Mouse (Mus musculus): ENCODE results near the gene Tm6sf1. TPM values are rescaled to one million over a fixed set of nuclear protein-coding genes. Genes with fewer than 3 reads are reported as not detected.
A peak's percentile ranks its signal among the peaks of the same experiment; 100 is the strongest.

Tm6sf1 gene
- total and polyA plus RNA-seq, 2 experiments from 2014 or later, result 12.7 to 17.3 TPM

DNA sequence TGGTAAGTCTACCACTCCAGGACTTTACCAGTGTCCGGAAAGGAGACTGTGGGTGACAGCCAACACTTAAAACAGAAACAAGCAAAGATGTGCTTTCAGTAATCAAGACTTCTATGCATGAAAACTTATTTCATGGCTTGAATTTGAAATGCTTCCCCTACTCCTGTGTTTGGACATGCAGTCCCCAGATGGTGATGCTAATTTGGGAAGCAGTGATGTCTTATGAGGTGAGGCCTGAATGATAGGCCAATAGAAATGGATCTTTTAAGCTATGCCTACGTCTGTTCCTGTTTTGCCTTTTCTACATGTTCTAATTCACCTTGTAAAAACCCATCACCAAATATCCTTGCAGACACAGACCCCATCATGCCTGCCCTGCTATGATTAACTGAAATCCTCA is 46.1 kb downstream of the Tm6sf1 start:
- WGBS, result 92% methylated on average over 2 of the region's 2 CpGs
- no peak for TF ChIP-seq CTCF (IDR thresholded peaks at IDR 0.05; ENCODE audit: low read depth)
- Histone ChIP-seq H3K4me3 (ENCODE audit: low read length) (no peak overlapping the region), H3K27me3 (ENCODE audit: insufficient read depth, low read length) (no peaks in the 10 kb centered on the region), H3K27ac (no peak overlapping the region), H3K36me3 (ENCODE audit: insufficient read depth, low read length) (no peaks in the 10 kb centered on the region; the same call in 1 of the 2 replicates), H3K9ac (replicated peaks; ENCODE audit: low read length) (no peak overlapping the region), H3K4me1 (ENCODE audit: insufficient read depth, low read length) (no peaks in the 10 kb centered on the region), H3K9me3 (ENCODE audit: low read length) (no peaks in the 10 kb centered on the region), H3K4me2 (ENCODE audit: low read depth, low read length) (no peak overlapping the region)
- no peak for ATAC-seq
- DNase-seq (ENCODE audit: low spot score), result no peak

DNA sequence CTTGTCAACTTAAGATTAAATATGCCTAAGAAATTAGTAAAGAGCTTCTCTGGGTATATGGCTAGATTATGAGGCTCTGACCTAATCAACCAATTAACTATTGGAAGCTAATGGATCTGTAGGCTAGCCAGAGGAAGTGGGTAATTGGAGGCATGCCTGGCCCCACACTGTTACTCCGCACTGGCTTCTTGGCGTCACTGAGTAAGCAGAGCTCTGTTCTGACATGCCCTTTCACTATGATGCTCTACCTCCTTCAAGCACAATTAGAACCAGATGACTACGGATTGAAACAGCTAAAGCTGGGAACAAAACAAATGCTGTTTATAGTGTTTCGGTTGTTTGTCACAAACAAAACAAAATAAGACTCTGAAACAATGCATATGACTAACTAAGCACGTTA is 59.5 kb downstream of the Tm6sf1 start:
- Histone ChIP-seq H3K4me3 (ENCODE audit: low read length) (no peak overlapping the region), H3K9me3 (ENCODE audit: low read length) (no peaks in the 10 kb centered on the region), H3K4me2 (ENCODE audit: low read depth, low read length) (no peak overlapping the region), H3K4me1 (ENCODE audit: insufficient read depth, low read length) (no peaks in the 10 kb centered on the region), H3K27me3 (ENCODE audit: insufficient read depth, low read length) (no peaks in the 10 kb centered on the region), H3K36me3 (ENCODE audit: insufficient read depth, low read length) (no peaks in the 10 kb centered on the region), H3K9ac (replicated peaks; ENCODE audit: low read length) (no peak overlapping the region), H3K27ac (no peak overlapping the region)
- DNase-seq (ENCODE audit: low spot score) (no peak), ATAC-seq (no peak)
- 63% methylated on average over 5 of the region's 5 CpGs for WGBS
- no peak for TF ChIP-seq CTCF (IDR thresholded peaks at IDR 0.05; ENCODE audit: low read depth)

DNA sequence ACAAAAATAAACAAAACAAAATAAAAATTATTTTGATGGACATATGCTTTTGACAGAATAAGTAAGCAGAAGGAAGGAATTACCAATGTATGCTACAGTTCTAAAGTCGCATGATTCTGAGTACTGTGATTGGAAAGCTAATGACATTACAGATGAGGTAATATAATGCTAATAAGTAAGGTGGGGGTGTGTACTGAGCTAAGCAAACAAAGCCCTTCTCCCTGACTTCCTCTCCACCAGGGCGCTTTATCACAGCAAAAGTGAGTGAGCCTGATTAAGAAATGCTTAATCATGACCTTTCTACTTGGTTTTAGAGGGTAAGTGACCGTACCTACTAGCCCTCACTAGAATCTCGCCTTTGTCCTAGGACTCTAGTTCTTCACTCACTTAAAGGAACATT is 61.5 kb downstream of the Tm6sf1 start:
- H3K36me3 ChIP-seq (ENCODE audit: insufficient read depth, low read length), result no peaks in the 10 kb centered on the region
- H3K4me1 ChIP-seq (ENCODE audit: insufficient read depth, low read length), result no peaks in the 10 kb centered on the region
- no peak for TF ChIP-seq CTCF (IDR thresholded peaks at IDR 0.05; ENCODE audit: low read depth)
- H3K9me3 ChIP-seq (ENCODE audit: low read length), result no peaks in the 10 kb centered on the region
- ATAC-seq (no peak), DNase-seq (ENCODE audit: low spot score) (no peak)
- H3K27ac ChIP-seq, result no peak overlapping the region
- 83% methylated on average over 4 of the region's 4 CpGs for WGBS
- H3K9ac ChIP-seq (replicated peaks; ENCODE audit: low read length), result no peak overlapping the region
- no peaks in the 10 kb centered on the region for H3K27me3 ChIP-seq (ENCODE audit: insufficient read depth, low read length)
- H3K4me2 ChIP-seq (ENCODE audit: low read depth, low read length), result no peak overlapping the region
- no peak overlapping the region for H3K4me3 ChIP-seq (ENCODE audit: low read length)

DNA sequence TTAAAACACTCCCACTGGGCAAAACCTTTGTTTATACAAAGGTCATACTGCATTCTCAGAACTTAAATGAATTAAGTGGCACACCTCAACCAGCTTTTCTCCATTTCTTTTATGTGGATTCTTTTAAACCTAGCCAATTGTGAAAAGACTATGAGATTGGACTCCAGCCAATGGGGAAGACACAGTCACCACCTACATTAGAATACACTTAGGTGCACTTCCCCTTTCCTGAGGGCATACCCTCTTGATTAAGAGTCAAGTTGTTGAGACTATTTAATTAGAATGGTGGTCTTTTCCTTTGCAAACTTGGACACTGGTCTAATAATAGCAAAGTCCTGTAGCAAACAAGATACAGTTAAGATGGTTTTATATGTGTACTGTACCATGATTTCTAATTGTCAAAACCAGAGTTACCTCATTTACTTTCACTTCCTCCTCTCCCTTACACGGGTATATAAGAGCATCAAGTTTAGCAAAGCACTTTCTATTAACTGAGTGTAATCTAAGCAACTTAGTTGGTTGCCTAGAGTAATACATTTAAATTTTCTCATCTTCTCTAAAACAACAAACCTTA is 62.7 kb downstream of the Tm6sf1 start:
- ATAC-seq, result no peak
- WGBS, result 73% methylated on average over 1 of the region's 1 CpGs

DNA sequence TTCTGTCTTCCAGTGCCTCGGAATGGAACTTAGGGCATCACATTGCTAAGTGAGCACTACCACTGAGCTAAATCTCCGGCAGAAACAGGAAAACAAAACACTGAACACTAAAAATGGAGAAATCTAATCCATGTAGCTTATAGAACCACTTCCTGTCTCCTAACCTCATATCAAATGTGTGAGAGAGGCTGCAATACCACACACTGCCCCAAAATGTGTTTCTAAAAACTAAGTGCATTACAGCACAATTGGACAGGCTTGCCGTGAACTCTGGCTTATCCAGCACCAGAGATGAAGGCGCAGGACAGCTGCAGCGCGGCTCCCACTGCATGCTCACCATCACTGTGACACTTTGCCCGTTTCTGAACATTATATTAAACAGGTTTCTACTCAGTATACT is 70.2 kb downstream of the Tm6sf1 start:
- ATAC-seq (no peak), DNase-seq (ENCODE audit: low spot score) (no peak)
- no peak overlapping the region for H3K4me2 ChIP-seq (ENCODE audit: low read depth, low read length)
- H3K9me3 ChIP-seq (ENCODE audit: low read length), result no peaks in the 10 kb centered on the region
- H3K4me1 ChIP-seq (ENCODE audit: insufficient read depth, low read length), result peaks cover 10% of the 10 kb centered on the region; the same call in 1 of the 2 replicates
- 80% methylated on average over 7 of the region's 7 CpGs for WGBS
- H3K27ac ChIP-seq, result no peak overlapping the region
- no peak overlapping the region for H3K4me3 ChIP-seq (ENCODE audit: low read length)
- no peak overlapping the region for H3K9ac ChIP-seq (replicated peaks; ENCODE audit: low read length)
- no peaks in the 10 kb centered on the region for H3K27me3 ChIP-seq (ENCODE audit: insufficient read depth, low read length)
- no peaks in the 10 kb centered on the region for H3K36me3 ChIP-seq (ENCODE audit: insufficient read depth, low read length)
- no peak for TF ChIP-seq CTCF (IDR thresholded peaks at IDR 0.05; ENCODE audit: low read depth)

More for the DNA sequence above, 62.7 kb downstream of the Tm6sf1 start:
- H3K4me3 ChIP-seq (ENCODE audit: low read length), result no peak overlapping the region
- no peak for DNase-seq (ENCODE audit: low spot score)
- no peaks in the 10 kb centered on the region for H3K27me3 ChIP-seq (ENCODE audit: insufficient read depth, low read length)
- H3K9ac ChIP-seq (replicated peaks; ENCODE audit: low read length), result no peak overlapping the region
- H3K27ac ChIP-seq, result no peak overlapping the region
- no peaks in the 10 kb centered on the region for H3K4me1 ChIP-seq (ENCODE audit: insufficient read depth, low read length)
- no peaks in the 10 kb centered on the region for H3K36me3 ChIP-seq (ENCODE audit: insufficient read depth, low read length)
- no peaks in the 10 kb centered on the region for H3K9me3 ChIP-seq (ENCODE audit: low read length)
- H3K4me2 ChIP-seq (ENCODE audit: low read depth, low read length), result no peak overlapping the region
- no peak for TF ChIP-seq CTCF (IDR thresholded peaks at IDR 0.05; ENCODE audit: low read depth)

DNA sequence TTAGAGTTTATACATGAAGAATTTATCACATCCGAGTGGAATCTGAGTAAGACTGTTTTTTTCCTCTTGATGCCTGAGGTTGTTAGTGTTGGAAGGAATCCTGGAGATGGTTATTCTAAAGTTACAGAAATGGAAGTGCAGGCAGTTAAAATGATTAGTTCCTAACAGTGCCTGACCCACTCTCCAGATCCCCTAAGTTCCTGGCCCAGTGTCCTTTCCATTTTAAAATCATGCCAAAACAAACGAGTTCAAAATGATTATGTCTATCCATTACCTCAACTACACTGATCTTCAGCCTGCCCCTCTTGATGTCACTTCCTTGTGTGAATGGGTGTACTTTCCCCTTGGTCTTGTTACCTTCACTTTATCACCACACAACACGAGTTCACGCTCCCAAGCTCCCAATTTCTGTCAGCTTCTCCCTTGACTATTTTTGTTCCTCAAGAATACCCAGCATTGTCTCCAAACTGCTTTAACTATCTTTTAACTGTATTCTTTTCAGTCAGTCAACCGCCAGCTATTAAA is 73.8 kb downstream of the Tm6sf1 start:
- WGBS, result 29% methylated on average over 5 of the region's 5 CpGs

DNA sequence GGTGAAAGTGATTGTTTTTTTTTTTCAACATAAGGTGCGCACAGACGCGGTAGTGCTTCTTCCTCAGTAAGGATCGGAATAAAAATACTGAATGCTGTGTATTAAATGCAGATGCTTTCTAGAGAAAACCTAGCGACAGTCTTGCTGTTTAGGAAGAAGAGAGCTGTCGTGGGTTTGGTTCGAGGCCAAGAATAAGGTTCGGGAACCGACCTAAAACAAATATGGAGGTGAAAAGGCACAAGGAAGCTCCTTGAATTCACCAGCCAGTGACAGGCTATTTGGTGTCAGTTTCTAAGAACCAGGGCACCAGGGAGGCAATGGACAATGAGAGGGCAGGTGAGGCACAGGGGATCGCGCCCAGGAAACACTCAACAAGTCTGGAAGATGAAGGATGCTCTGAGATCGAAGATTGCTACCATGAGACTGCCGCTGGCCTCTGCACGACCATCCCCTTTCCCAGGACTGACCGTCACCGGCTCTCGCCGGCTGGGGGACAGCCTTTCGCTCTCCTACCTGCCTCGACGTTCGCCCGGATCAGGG is 74.3 kb downstream of the Tm6sf1 start:
- peak overlapping the region; percentile 96 for H3K27ac ChIP-seq
- 3% methylated on average over 23 of the region's 23 CpGs for WGBS
- H3K27me3 ChIP-seq (ENCODE audit: insufficient read depth, low read length), result no peaks in the 10 kb centered on the region
- H3K9ac ChIP-seq (replicated peaks; ENCODE audit: low read length), result peak overlapping the region; percentile 99
- peak overlapping the region; percentile 95 for H3K4me3 ChIP-seq (ENCODE audit: low read length)
- H3K4me1 ChIP-seq (ENCODE audit: insufficient read depth, low read length), result peaks cover 10% of the 10 kb centered on the region; the same call in 1 of the 2 replicates
- peak; percentile 32 for ATAC-seq
- no peaks in the 10 kb centered on the region for H3K9me3 ChIP-seq (ENCODE audit: low read length)
- no peak for TF ChIP-seq CTCF (IDR thresholded peaks at IDR 0.05; ENCODE audit: low read depth)
- H3K36me3 ChIP-seq (ENCODE audit: insufficient read depth, low read length), result no peaks in the 10 kb centered on the region
- H3K4me2 ChIP-seq (ENCODE audit: low read depth, low read length), result peak overlapping the region; percentile 77
- DNase-seq (ENCODE audit: low spot score), result peak; percentile 40

More for the DNA sequence above, 73.8 kb downstream of the Tm6sf1 start:
- peaks cover 10% of the 10 kb centered on the region; the same call in 1 of the 2 replicates for H3K4me1 ChIP-seq (ENCODE audit: insufficient read depth, low read length)
- no peaks in the 10 kb centered on the region for H3K9me3 ChIP-seq (ENCODE audit: low read length)
- H3K27me3 ChIP-seq (ENCODE audit: insufficient read depth, low read length), result no peaks in the 10 kb centered on the region
- H3K36me3 ChIP-seq (ENCODE audit: insufficient read depth, low read length), result no peaks in the 10 kb centered on the region
- DNase-seq (ENCODE audit: low spot score) (no peak), ATAC-seq (no peak)
- no peak for TF ChIP-seq CTCF (IDR thresholded peaks at IDR 0.05; ENCODE audit: low read depth)
- peak overlapping the region; percentile 77 for H3K4me2 ChIP-seq (ENCODE audit: low read depth, low read length)
- peak overlapping the region; percentile 99 for H3K9ac ChIP-seq (replicated peaks; ENCODE audit: low read length)
- H3K4me3 ChIP-seq (ENCODE audit: low read length), result peak overlapping the region; percentile 95
- H3K27ac ChIP-seq, result no peak overlapping the region
